8 mouse cellular contexts compared by ENCODE assay signal in the genomic region with DNA sequence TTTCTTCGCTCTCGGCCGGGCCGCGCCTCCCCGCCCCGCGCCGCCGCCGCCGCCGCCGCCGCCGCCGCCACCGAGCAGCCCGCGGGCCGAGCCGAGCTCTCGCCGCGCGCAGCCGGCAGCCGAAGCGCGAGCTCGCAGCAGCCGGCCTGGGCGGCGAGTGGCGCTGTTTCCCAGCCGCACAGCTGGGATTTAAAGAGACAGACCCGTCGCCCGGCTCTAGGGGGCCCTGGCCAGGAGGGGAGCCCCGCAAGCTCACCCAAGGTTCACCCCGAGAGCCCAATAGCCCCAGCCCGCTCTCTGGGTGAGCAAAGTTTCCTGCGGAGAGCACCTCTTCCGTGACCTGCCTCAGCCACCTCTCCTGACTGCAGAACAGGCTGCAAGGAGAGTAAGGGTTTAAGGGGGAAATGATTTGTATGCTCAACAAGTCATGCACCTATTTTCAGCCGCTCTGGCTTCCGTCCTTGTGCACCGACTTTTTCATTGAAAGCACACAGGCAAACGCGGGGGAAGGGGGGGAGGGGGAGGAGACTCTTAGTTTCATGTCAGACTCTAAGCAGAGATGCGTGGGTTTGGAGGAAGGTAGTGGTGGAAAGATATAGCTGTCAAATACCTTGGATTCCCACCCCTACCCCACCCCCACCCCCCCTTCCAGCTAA. TPM values are rescaled to one million over a fixed set of nuclear protein-coding genes. Genes with fewer than 3 reads are reported as not detected.
A peak's percentile ranks its signal among the peaks of the same experiment; 100 is the strongest.
DNase-seq lines count a peak whose midpoint lies in the region; ATAC-seq and TF ChIP-seq lines count a peak whose summit lies in the region.

A gene (minus strand): TSS at position 367 of the 656 bp plus-strand sequence.

- H3K4me1 ChIP-seq in forebrain, embryonic 15.5 days = peaks cover 30% of the 10 kb centered on the region
- H3K4me1 ChIP-seq in liver, embryonic 16.5 days (ENCODE audit: control insufficient read depth, low read depth, low read length) = no peaks in the 10 kb centered on the region; the same call in 1 of the 2 replicates
- no peaks in the 10 kb centered on the region for H3K4me1 ChIP-seq in olfactory bulb, adult 2 months (ENCODE audit: control insufficient read depth, insufficient read depth, low read length)

- H3K9me3 ChIP-seq in forebrain, embryonic 15.5 days = no peaks in the 10 kb centered on the region
- H3K9me3 ChIP-seq in liver, embryonic 16.5 days (replicated peaks; ENCODE audit: control insufficient read depth, low read length) = no peaks in the 10 kb centered on the region

- WGBS in forebrain, embryonic 15.5 days = under 1% methylated on average over 35 of the region's 50 CpGs
- WGBS in liver, embryonic 16.5 days (ENCODE audit: insufficient replicate concordance) = 1% methylated on average over 19 of the region's 50 CpGs
- 4% methylated on average over 43 of the region's 50 CpGs for WGBS in olfactory bulb, adult 2 months

- H3K9ac ChIP-seq in forebrain, embryonic 15.5 days (replicated peaks) = peak within 1 kb of the TSS; percentile 93
- peak within 1 kb of the TSS; percentile 31; the same call in 1 of the 2 replicates for H3K9ac ChIP-seq in liver, embryonic 16.5 days (ENCODE audit: low read depth, low read length)

- TF ChIP-seq POLR2A in olfactory bulb, adult 2 months (IDR thresholded peaks at IDR 0.05; ENCODE audit: insufficient read depth, low read depth, low read length) = no peak

- peak within 1 kb of the TSS; percentile 95 for H3K4me3 ChIP-seq in forebrain, embryonic 15.5 days
- H3K4me3 ChIP-seq in liver, embryonic 16.5 days (ENCODE audit: low read depth, low read length) = peak within 1 kb of the TSS; percentile 53
- H3K4me3 ChIP-seq in olfactory bulb, adult 2 months (ENCODE audit: insufficient read depth, low read depth, low read length) = peak within 1 kb of the TSS; percentile 71

- DNase-seq in MN1 (ENCODE audit: low spot score) = peak; percentile 43
- DNase-seq in cerebellum, adult 11-12 months = peak; percentile 71
- peak; percentile 75 to 76 for DNase-seq in heart, postnatal 14 days
- DNase-seq in layer of hippocampus, adult 18-20 months (ENCODE audit: low spot score in 2 of 2) = peak; percentile 67 to 79
- DNase-seq in yolk sac, embryonic 10.5 days (ENCODE audit: low spot score) = peak; percentile 60

- intact Hi-C loops in heart, postnatal 14 days (cut with DNase I) = loop anchor here (5.0 kb wide), 1 partner anchor 196 kb away; no protein-coding TSS in a partner anchor

- no peaks in the 10 kb centered on the region for H3K27me3 ChIP-seq in forebrain, embryonic 15.5 days
- H3K27me3 ChIP-seq in liver, embryonic 16.5 days (ENCODE audit: control insufficient read depth, insufficient read depth, low read depth, low read length) = peaks cover 27% of the 10 kb centered on the region

- H3K36me3 ChIP-seq in forebrain, embryonic 15.5 days = no peaks in the 10 kb centered on the region
- H3K36me3 ChIP-seq in liver, embryonic 16.5 days (ENCODE audit: control insufficient read depth, insufficient read depth) = no peaks in the 10 kb centered on the region

- H3K4me2 ChIP-seq in forebrain, embryonic 15.5 days (replicated peaks) = peak within 1 kb of the TSS; percentile 92
- H3K4me2 ChIP-seq in liver, embryonic 16.5 days (ENCODE audit: low read depth, low read length) = peak within 1 kb of the TSS; percentile 63

- H3K27ac ChIP-seq in forebrain, embryonic 15.5 days (replicated peaks) = peak within 1 kb of the TSS; percentile 97
- H3K27ac ChIP-seq in liver, embryonic 16.5 days (ENCODE audit: low read length) = no peak within 1 kb of the TSS
- peak within 1 kb of the TSS; percentile 61 for H3K27ac ChIP-seq in olfactory bulb, adult 2 months (ENCODE audit: insufficient read depth, low read depth, low read length)

- peak; percentile 60 for TF ChIP-seq CTCF in olfactory bulb, adult 2 months (IDR thresholded peaks at IDR 0.05; ENCODE audit: insufficient read depth, low read depth, low read length)

- ATAC-seq in forebrain, embryonic 15.5 days (replicated peaks) = peak; percentile 90
- peak; percentile 64 for ATAC-seq in liver, embryonic 16.5 days (ENCODE audit: low read depth)

RNA-seq across cellular contexts. Expression of the gene that starts here (rescaled TPM):
- 28.3 and 29.5 TPM in 2 replicates for polyA plus RNA-seq in forebrain, embryonic 15.5 days (2015; fragmentation: Nextera tagmentation; extraction: Ambion mirVana)
- 10 to 100 TPM in 1 of 2 experiments, 1 to 10 TPM in 1; 8.9 to 11.6 TPM for total RNA-seq in heart, postnatal 14 days (2021)
- total RNA-seq in layer of hippocampus, adult 18-20 months (2021) = 10 to 100 TPM; 73.6 to 76.1 TPM
- polyA plus RNA-seq in liver, embryonic 16.5 days (2015; fragmentation: Nextera tagmentation; extraction: Ambion mirVana) = 0.07 and 0.14 TPM in 2 replicates
- not detected in 2 replicates for polyA plus RNA-seq in olfactory bulb, adult 2 months (2012; ENCODE audit: insufficient read depth, insufficient read length, low replicate concordance, missing spikeins)

Comparison
In these comparisons a context has a peak if more than half of its experiments do, and no peak if none do; other contexts are left out.
1. RNA of the gene that starts here (total RNA-seq): 73.6 to 76.1 TPM in layer of hippocampus, adult 18-20 months; 8.9 to 11.6 TPM in heart, postnatal 14 days; every median in the first group is over 4 times any median in the second.
2. Peak in ATAC-seq, H3K4me3 ChIP-seq, H3K9ac ChIP-seq and H3K4me2 ChIP-seq in liver, embryonic 16.5 days; RNA of the gene not detected or under 1 TPM.
3. Peak in every context shown above with its lines, with median percentiles within 50 percentile points of each other: DNase-seq and H3K4me3 ChIP-seq.